Mouse (Mus musculus): ENCODE measurements around the gene Nol6.

The Nol6 gene

DNA sequence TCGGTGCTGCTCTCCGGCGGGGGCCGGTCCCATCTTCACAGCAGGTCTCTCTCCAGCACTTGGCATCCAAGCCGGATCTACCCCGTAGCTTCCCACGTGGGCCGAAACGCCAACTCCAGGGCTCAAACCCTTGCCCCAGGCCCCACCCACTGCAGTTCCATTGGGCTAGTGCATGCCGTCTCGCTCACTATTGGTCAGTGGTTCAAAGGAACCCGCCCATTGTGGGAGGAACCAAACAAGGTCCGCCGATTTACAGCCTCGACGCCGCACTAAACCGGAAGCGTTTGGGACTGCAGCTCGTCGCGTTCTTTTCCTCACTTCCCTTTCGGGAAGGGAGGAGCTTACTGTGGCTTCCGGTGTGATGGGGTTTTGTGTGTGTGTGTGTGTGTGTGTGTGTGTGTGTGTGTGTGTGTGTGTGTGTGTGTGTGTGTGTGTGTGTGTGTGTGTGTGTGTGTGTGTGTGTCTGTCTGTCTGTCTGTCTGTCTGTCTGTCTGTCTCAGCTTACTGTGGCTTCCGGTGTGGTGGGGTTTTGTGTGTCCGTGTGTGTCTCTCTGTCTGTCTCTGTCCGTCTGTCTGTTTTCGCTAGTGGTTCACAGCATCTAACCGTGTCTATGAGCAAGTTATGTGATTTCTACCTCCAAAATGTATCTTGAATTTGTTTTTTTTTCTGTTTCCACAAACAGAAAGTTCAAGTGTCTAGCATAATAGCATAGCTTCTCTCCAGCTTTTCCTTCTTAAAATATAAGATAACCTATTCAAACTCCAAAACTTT, at the start of gene Nol6:
Nol6 (minus strand) TSS at position 276 of the 772 bp plus-strand sequence.
- in situ Hi-C loops (cut with MboI, MseI): no loop called here

DNA sequence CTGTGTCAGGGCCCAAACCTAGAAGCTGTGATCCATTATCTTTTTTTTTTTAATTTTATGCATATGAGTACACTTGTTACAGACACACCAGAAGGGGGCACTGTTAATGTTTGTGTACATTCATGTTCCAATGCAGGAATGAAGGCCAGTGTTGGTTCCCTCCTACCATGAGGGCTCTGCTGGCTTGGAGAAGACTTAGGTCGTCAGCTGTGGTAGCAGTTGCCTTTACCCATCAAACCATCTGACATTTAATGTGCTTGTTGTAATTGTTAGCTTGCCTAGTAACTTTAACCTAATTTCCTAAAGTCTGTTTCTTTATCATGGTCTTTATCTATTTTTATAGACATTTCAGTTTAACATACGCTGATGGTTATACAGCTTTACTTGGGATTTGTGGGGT, 46.7 kb upstream of the Nol6 start:
- in situ Hi-C loops (cut with MboI, MseI): no loop called here

DNA sequence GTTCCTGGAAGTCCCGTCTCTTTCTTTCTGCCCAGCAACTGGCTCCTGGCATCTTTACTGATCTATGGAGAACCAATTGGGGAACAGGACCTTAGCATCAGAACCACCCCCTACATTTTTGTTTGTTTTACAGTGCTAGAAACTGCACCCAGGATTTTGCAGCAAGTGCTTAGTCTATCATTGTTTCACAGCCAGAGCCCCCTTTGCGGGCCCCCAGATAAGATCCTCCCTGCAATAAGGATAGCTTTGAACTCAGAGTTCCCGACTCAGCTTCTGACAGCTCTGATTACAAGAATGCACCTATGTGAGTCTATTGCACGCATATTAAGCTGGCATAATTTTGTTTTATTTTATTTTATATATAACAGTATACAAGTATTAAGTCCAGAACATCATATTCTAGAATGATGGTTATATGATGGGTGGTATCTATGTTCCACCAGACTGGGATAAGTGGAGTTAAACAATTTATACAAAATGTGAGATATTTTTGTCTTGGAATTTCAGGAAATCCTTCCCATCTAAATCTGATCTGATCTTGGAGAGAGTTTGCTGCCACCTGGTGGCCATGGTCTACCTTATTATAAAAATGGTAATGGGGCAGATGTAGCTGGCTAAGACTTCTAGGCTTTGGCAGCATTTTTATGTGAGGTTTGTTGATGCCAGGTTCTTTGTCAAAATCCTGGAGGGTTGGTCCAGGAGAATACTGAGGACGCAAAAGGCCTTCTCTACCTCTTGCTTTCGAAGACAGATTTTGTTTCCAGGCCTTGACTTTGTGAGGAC, 41.6 kb upstream of the Nol6 start:
- in situ Hi-C loops (cut with MboI, MseI): loop anchor here (5.0 kb wide), 2 partner anchors 34 to 39 kb away; no protein-coding TSS in a partner anchor

DNA sequence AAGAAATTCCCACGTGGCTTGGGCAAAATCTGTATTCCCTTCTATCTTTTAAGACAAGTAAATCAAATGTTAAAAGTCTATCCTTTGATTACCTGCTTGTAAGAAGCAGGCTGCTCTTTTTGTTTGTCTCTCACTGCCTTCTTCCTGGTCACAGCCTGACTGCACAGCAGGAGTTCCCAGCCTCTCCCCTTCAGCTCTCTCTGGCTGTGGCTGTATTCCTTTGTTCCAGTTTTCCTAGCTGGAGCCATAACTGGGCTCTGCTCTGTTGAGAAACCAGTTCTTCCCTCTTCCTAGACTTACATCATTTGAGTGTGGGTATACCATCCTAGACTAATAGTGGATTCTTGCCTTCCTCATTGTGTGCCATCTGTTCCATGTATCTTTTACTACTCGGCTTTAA, 40.7 kb upstream of the Nol6 start:
- in situ Hi-C loops (cut with MboI, MseI): loop anchor here (5.0 kb wide), 2 partner anchors 33 to 38 kb away; no protein-coding TSS in a partner anchor

DNA sequence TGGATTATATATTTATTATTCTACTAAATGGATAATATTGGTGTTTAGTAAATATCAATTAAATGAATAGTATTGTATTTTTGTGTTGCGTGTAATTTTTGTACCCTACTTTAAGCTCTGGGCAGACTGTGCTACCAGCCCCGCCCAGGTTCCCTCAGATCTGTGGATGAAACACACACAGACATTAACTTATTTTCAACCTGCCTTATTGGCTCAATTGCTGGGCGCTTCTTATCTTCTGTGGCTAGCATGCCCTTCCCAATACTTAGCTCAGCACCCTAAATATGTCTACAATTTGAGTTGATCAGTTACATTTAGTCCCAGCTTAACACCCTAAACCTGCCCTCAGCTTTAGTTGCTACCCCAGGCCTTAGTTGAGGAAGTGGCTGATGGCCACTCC, 37.0 kb upstream of the Nol6 start:
- in situ Hi-C loops (cut with MboI, MseI): no loop called here

DNA sequence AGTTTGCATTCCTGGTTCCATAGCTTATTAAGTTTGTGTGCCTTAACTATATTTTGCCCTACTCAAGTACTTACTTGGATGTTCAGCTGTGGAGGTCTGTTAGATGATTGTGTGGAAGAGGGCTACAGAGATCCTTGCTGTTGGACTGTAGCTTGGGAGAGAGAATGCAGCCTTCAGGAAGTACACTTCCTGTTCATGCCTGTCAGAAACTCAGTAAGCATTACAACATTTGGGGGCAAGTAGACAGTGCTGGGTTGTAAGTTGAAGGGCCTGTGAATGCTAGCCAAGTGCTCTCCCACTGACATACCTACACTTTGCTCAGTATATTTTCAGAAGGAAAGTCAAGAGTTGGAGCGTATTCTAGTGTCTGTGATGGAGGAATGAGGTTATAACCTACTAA, 34.0 kb upstream of the Nol6 start:
- in situ Hi-C loops (cut with MboI, MseI): no loop called here

DNA sequence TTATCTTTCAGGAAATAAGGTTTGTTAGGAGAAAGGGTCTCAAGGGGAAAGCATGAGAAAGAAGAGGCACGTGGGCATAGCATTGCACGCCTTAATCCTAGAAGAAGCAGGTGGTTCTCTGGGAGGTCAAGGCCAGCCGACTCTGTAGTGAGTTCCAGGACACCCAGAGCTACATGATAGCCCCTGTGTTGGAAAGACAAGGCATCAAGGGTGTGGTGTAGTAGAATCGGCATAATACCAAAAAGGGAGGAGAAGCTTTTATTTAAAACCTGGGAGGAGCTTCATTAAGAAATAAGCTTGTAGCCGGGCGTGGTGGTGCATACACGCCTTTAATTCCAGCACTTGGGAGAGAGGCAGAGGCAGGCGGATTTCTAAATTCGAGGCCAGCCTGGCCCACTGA, 32.7 kb upstream of the Nol6 start:
- in situ Hi-C loops (cut with MboI, MseI): no loop called here

DNA sequence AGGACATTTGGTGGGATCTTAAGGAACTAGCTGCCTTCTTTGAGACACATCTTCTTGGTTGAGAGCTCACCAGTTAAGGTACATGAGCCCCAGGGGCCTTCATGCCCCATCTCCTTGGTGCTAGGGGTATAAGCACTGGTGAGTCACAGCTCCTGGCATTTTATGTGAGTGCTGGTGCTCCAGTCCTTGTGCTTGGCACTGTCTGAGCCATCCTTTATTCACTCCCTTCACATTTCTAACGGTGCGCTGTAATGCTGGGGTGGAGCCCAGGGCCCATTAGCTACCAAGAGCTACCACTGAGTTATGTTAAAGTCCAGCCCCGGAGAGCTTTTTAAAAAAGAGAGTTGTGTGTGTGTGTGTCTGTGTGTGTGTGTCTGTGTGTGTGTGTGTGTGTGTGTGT, 28.9 kb upstream of the Nol6 start:
- in situ Hi-C loops (cut with MboI, MseI): no loop called here

DNA sequence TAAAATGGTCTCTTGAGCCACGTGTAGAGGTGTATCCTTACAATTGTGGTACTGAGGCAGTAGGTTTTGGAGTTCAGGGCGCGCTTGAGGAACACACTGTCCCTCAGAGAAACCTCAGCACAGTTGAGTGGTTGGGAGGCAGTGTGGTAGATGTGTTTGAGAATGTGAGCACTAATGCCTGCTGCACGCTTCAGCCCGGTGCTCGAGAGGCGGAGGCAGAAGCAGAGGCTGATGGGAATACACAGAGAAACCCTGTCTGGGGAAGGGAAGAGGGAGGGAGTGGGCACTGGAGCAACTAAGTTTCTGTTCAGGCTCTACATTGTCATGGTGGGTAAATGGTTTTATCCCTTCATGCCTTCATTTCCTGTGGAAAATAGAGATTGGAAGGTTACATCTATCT, 26.9 kb upstream of the Nol6 start:
- in situ Hi-C loops (cut with MboI, MseI): no loop called here

DNA sequence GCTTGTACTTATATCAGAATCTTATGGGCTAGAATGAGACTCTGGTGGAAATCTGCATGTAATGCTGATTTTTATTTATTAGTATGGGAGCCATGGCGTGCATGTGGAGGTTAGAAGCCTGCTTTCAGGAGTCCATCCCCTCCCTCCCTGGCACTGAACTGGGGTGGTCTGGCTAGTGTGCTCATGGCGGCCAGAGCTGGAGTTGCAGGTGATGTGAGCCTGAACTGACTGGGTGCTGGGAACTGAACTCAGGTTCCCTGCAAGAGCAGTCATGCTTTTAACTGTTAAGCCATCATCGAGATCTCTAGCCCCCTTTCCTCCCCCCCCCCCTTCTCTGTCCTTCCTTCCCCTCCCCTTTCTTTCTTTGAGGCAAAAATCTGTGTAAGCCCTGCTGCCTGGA, 25.6 kb upstream of the Nol6 start:
- in situ Hi-C loops (cut with MboI, MseI): loop anchor here in 1 of 2 experiments (10.0 kb wide), 1 partner anchor 1845 kb away; no protein-coding TSS in a partner anchor

DNA sequence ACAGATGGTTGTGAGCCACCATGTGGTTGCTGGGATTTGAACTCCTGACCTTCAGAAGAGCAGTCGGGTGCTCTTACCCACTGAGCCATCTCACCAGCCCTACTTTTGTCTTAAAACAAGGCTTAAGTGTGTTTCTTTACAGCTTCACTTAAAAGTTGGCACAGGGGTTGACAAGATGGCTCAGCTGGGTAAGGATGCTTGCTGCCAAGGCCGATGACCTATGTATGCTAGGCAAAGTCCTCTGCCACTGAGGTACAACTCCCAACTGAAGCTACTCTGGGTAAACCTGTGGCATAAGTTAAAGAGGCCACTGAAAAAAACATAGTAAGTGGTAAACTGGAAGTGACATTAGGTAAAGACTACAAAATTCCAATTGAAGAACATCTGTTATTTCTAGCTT, 18.3 kb upstream of the Nol6 start:
- in situ Hi-C loops (cut with MboI, MseI): loop anchor here in 1 of 2 experiments (10.0 kb wide), 1 partner anchor 1852 kb away; no protein-coding TSS in a partner anchor

DNA sequence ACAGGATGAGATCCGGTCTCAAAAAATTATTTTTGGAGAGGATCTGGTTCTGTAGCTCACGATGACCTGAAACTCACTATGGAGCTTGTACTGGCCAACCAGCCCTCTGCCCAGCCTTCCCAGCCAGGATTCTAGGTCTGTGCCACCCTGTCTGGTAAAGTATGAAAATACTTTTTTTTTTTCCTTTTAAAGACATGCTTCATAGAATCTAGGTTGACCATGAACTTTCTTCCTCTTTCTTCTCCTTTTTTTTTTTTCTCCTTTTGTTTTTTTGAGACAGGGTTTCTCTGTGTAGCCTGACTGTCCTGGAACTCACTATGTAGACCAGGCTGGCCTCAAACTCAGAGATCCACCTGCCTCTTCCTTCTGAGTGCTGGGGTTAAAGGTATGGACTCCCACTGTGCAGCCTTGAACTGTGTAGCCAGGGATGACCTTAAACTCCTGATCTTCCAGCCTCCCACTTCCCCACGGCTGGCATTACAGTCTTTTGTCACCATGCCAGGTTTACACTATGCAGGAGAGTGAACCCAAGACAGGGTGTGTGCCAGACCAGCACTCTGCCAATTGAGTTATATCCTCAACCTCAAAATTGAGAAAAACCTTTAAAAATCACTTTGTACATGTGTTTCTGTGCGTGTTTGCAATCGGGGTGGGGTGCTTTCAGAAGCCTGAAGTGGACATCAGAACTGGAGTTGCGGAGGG, 16.1 kb upstream of the Nol6 start:
- in situ Hi-C loops (cut with MboI, MseI): loop anchor here in 1 of 2 experiments (10.0 kb wide), 1 partner anchor 1854 kb away; no protein-coding TSS in a partner anchor

DNA sequence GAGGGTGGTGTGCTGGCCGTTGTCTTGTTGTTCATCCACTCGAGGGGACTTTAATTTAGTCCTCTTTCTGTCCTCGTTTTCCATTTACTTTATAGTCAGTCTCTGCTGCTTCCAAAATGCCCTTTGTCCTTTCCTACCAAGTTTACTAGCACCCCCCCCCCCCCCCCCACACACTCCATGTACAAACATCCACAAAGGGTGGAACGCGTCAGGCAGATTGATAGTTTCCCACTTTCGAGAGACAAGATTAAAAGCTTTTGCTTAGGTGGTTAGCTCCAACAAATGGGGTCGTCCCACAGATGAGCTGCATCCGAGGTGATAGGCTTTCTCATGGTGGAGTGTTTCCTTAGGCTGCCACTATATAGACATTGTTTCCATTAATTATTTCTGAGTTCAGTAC, 12.6 kb upstream of the Nol6 start:
- in situ Hi-C loops (cut with MboI, MseI): no loop called here

DNA sequence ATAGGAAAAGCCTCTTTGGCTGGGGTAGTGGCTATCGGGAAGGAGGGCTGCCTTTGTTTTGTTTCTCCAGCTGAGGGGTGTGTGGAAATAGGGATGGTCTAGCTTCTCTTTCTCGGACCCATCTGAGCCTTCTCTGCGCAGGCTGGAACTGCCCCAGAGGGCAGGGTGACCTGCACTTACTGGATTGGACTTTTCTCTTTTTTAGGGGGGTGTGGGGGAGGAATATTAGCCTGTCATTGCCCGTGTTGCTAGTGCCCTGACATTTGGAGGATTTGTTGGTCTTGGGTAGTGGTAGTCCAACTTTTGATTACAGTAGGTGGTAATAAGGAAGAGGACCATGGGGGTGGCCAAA, 12.2 kb upstream of the Nol6 start:
- in situ Hi-C loops (cut with MboI, MseI): no loop called here

DNA sequence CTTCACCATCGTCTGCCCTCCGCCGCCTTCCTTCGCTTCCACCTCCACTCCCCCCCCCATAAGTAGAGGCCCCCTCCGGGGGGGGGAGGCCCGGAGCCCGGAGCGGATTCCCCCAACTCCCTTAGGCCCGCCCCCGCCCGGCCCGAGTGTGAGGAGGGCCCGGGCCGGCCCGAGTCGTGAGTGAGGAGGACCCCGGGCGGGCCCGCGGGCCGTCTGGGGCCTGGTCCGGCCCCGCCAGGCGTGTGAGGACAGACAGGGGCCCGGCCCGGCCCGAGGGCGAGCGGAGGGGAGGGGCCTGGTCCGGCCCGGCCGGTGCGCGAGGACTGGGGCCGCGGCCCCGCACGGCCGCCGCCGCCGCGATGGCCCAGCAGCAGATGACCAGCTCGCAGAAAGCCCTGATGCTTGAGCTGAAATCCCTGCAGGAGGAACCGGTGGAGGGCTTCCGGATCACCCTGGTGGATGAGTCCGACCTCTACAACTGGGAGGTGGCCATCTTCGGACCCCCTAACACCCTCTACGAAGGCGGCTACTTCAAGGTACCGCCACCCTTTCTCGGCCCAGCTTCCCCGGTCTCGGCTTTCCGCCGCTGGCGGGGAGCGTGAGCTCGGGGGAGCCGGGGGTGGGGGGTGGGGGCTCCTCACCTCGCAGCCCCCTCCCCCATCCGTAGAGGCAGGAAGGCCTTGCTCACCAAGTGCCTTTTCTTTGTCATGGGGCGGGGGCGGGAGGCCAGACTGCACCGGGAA, 11.6 kb upstream of the Nol6 start, which contains the start of gene Ube2r2:
Ube2r2 (plus strand) TSS at position 33 of the 743 bp plus-strand sequence.
- in situ Hi-C loops (cut with MboI, MseI): no loop called here

DNA sequence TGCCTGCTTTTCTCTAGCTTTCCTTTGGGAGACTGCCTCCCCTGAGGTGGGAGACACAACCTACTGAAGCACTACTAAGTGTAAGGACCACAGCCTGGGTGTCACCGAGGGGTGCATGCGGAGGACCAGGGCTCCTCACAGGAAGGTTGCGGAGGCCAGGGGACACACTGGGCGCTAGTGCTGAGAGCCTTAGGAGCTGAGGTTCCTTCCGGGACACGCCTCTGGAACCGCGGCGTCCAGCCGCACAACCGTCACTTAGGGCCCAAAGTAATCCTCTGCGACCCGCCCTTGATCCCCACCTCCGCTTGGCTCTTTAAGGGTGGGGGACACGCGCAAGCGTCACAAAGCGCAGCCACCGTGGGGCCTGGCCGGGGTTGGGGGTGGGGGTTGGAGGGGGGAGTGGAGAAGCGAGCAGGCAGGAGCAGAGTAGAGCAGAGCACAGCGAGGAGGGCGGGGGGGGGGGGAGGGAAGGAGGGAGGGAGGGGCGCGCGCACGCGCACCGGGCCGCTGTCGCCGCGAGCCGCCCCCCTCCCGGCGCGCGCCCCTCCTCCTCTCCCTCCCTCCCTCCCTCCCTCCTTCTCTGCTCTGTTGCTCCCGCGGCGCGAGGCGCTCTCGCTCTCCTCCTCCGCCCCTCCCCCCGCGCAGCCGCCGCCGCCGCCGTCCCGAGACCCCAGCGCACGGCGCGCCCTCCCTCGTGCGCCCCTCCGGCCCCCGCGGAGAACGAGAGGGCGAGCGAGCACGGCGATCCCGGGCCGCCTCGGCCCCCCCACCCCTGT, 10.9 kb upstream of the Nol6 start:
- in situ Hi-C loops (cut with MboI, MseI): loop anchor here in 1 of 2 experiments (5.0 kb wide), 1 partner anchor 32 kb away; no protein-coding TSS in a partner anchor

DNA sequence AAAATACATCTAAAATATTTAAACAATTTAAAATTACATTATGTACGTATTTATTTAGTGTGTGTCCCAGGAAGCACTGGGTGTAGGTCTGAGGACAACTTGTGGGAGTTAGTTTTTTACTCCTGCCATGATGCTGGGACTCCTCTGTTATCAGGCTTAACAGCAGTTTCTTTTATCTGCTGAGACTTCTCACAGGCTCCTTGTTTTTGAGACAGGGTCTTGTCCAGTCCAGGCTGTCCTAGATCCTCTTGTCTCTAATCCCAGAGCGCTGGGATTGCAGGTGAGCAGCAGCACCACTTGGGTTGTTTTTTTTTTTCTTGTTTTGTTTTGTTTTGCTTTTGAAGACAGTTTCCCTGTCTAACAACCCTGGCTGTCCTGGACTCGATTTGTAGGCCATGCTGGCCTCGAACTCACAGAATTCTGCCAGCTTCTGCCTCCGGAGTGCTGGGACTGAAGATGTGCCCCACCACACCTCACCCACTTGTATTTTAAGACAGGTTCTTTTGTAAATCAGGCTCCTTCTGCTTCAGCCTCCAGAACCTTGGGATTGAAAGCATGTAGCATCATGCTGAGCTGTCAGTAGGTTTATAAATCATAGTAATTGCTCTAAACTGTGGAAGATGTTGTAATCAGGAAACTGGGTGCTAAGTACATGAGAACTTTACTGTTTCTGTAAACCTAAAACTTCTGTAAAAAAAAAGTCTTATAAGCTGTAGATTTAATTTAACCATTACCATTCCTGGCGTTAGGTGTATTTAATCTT, 9.5 kb upstream of the Nol6 start:
- in situ Hi-C loops (cut with MboI, MseI): loop anchor here in 1 of 2 experiments (5.0 kb wide), 1 partner anchor 34 kb away; no protein-coding TSS in a partner anchor

DNA sequence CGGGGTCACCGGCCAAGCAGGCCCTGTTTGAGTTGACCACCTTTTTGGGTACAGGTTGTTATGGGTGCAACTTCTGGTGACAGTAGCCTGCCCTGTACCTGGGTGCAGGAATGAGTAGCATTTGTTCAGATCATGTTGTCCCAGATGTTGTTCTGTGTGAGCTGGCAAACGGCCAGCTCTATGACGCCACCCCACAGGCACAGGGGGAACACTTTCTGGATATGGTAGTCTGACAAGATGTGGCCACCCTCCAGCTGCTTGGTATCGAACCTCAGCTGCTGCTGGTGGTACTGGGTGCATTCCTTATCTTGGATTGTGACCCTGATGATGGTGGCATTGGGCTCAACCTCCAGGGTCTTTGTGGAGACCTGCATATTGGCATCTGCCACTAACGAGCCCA, 8.2 kb upstream of the Nol6 start:
- in situ Hi-C loops (cut with MboI, MseI): loop anchor here in 1 of 2 experiments (5.0 kb wide), 1 partner anchor 35 kb away; no protein-coding TSS in a partner anchor

DNA sequence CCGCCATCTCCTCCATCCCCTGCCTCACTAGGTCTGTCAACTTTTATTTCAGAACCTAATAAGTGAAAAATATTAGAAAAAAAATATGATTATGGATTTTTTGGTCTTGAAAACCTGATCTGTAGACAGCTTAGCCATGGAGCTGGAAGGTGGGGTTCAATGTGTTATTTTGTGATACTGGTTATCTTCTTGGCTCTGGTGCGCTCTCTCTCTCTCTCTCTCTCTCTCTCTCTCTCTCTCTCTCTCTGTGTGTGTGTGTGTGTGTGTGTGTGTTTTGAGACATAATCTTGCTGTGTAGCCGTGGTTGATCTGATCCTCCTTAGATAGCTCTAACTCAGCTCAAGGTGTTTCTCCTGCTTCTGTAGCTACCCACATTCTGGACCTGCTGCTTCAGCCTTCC, 5.6 kb upstream of the Nol6 start:
- in situ Hi-C loops (cut with MboI, MseI): loop anchor here (5.0 kb wide), 1 partner anchor 37 kb away; no protein-coding TSS in a partner anchor

Data from T-helper 17 cell (primary cell).